Mouse (Mus musculus) mesoderm, embryonic 11.5 days (tissue): ENCODE data around the gene Asphd1.

ENCODE experiments used
- DNase-seq: peaks from one replicate; pipeline ENCODE4 v3.0.0-alpha.2; 2012; ENCODE audit warnings: low read depth, low spot score

Asphd1 gene

DNA sequence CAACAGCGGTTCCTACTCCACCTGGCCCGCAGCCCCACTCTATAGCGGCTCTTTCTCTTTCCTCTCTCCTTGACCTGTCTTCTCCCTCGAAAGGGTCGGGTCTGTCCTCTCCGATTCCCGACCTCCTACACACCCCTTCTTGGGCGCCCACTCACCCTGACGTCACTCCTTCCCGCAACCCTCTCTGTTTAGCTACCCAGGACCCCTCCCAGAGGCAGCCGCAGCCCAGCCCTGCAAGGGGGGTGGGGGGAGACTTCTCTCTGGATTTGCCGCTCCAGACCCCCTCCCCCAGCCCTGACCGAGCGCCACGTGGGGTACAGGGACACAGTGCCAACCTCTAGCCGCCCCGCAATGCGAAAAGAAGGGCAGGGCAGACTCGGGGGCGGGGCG is at the start of gene Asphd1:
Gene Asphd1, minus strand, starts transcription at position 180 of the 390 bp plus-strand sequence.
- peak; percentile 10 for DNase-seq

DNA sequence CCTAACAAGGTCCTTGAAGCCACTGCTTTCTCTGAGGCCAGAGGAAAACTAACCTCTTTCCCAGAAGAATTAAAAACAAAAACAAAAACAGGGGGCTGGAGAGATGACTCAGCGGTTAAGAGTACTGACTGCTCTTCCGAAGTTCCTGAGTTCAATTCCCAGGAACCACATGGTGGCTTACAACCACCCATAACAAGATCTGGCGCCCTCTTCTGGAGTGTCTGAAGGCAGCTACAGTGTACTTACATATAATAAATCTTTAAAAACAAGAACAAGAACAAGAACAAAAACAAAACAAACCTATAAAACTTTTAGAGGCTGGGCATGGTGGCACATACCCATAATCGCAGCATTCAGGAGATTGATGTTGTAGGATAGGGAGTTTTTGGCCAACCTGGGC is 47.1 kb upstream of the Asphd1 start:
- DNase-seq, result no peak

- no peak for DNase-seq
Measured at GRCm38 (mm10) chr7:126988816-126989215, 39.4 kb upstream of the Asphd1 start.

DNA sequence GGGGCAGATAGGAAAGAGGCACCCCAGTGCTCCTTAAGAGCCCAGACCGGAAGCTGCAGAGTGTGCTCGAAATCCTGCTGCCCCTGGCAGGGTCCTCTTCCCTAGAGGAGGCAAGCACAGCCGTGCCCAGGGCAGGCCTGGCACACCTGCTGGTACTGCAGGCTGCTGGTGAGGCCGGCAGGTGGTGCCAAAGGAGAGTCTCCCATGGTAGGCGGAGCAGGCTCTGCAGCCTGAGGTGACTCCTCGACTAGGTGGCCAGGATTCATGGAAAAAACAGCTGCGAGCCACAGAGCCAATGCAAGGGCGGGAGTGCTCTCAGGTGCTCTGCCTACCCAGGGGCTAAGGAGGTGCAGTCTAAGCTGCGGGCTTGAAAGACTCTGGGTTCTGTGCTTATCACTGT is 36.9 kb upstream of the Asphd1 start:
- DNase-seq, result no peak

- DNase-seq, result no peak
Measured at GRCm38 (mm10) chr7:126984667-126985444, 35.5 kb upstream of the Asphd1 start.

- no peak for DNase-seq
Measured at GRCm38 (mm10) chr7:126983113-126983512, 33.7 kb upstream of the Asphd1 start.

DNA sequence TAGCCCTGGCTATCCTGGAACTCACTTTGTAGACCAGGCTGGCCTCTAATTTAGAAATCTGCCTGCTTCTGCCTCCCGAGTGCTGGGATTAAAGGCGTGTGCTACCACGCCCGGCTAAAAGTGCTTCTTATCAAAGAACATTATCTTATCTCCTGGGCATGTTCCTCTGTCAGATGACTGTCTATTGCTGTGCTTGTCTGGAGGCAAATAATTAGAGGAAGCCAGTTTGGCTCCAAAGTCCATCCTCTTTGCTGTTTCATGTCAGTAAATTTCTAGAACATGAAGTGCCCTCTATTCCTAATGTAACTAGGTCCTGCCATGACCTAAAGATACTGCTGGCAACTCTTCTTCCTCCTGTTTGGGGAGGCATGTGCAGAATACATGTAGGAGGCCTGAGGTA is 32.7 kb upstream of the Asphd1 start:
- no peak for DNase-seq

DNA sequence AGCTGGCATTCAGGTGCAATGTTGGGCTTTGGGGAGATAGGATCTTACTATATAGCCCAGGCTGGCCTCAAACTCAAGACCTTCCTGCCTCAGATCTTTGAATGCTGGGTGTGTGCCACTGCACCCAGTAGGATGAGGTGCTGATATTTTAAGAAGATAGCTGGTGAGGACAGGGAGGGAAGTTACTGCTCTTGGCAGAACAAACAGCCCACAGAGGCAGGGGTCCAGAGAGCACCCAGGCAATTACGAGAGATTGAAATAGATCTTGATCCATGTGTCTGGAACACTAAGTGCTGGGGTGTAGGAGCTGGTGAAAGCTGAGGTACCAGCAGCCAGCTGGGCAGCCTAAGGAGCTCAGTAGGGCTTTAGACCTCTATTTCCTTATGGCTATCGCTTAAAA is 32.2 kb upstream of the Asphd1 start:
- no peak for DNase-seq

DNA sequence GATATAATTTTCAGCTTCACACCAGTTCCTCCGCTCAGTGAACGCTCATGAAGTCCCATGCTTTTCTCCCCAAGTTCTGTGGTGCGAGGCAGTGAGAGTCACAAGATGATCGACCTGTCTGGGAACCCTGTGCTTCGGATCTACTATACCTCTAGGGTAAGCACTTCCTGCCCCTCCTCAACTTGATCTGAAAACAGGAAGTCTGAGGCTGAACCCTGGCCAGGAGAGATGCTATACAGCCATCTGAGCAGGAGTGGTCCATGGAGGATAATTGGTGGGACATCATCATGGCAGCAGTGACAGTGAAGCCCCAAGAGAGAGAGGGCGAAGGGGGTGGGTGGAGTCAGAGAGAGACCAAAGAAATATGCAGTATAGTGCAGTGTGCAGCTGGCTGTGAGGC is 29.5 kb upstream of the Asphd1 start:
- no peak for DNase-seq

- no peak for DNase-seq
Measured at GRCm38 (mm10) chr7:126976878-126977459, 27.6 kb upstream of the Asphd1 start.

DNA sequence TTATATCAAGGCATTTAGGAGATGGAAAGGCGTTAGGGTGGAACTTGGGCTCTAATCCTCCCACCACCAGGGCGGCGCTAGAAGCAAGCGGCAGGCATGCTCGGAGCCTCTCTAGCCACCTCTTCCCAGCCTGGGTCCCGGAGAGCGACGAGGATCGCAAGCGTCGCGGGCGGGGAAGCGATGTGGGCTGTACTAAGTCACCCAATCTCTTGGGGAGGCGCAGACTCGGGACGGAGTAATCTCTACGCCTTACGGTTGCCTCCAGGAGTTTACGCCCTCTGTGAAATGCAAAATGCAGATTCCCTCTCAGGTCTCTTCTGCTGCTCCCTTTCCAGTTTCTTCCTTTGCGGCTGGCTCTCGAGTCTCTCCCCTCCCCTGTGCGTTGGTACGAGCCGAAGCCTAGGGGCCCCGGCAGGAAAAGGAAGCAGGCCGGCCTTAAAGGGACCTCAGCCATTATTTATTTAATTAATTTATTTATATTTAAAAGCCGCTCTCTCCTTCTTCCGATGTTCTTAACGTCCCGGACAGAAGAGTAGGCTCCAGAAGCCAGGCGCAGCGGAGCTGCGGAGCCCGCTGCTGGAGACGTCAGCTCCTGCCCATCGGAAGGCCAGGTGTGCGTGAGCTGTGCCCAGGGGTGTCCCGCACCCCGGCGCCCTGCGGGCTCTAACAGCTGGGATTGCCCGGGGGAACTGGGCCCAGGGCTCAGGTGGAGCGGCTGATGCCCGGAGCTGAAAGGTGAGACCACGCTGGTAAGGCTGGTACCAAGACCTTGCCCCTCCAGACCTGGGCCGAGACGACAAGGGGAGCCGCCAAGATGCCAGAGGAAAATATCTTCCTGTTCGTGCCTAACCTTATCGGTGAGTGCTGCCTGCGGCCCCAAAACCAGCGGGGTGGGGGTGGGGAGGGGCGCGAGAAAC is 26.8 kb upstream of the Asphd1 start, which contains the start of gene Cdiptos:
Gene Cdiptos, minus strand, starts transcription at position 149 of the 917 bp plus-strand sequence.
- DNase-seq, result peak; percentile 96

GRCm38 (mm10) chr7:126975893-126975949 is 26.3 kb upstream of the Asphd1 start, which contains the start of gene Cdipt:
TSS of gene Cdipt (plus strand) at chr7:126975914.
- no peak for DNase-seq

GRCm38 (mm10) chr7:126975493-126975892 is 26.1 kb upstream of the Asphd1 start:
- no peak for DNase-seq

- no peak for DNase-seq
Measured at GRCm38 (mm10) chr7:126967361-126967760, 18.0 kb upstream of the Asphd1 start.

DNA sequence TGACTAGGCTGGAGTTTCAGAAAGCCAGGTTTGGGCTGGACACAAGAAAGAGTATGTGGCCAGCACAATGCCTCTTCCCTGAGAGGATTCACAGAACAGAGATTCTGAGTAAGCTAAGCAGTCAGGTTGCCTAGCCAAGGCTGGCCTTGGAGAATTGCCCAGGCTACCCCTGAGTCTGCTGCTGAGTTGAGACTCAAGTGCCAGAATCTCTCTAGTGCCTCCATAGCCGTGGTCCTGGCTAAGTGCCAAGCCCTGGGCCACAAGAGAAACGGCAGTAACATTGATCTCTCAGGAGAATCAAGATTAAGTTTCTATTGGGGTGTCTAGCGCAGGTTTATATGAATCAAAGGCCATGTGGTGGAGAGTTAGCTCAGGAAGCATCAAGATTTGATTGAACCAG is 16.2 kb upstream of the Asphd1 start:
- no peak for DNase-seq

- DNase-seq, result no peak
Measured at GRCm38 (mm10) chr7:126963548-126964286, 14.3 kb upstream of the Asphd1 start.

DNA sequence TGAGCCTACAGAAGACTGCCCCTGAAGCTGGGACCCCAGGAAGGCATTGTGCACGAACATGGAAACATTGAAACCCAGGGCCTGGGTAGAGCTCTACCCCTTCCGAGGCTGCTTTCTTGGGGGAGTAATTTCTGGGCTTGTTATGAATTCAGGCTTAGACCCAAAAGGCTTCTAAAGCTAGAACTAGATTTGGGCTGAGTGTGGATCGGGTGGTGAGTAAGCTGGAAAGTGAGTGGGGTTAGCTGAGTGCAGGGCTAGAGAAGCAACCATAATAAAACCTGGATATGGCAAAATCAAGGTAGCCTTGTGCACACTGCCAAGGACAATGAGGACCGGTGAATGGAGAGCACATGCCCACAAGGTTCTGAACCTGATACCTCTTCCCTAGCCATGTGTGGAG is 12.6 kb upstream of the Asphd1 start:
- no peak for DNase-seq

DNA sequence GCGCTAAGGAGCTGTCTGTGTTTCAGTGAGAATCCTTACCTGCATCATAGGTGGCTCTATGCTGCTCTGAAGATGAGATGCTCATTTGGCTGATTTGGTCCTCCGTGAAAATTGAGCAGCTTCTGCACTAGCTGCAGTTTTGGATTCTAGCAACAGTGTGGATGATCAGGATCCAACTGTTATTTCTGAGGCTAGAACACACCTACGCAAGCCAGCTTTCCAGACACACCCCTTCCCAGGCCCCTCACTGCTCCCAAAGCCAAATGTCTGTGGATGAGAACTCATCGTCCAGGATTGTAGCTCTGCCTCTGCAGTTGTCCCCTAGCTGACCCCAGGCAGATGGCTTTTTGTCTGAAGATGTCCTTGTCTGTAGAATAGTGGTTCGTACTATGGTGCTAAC is 11.7 kb upstream of the Asphd1 start:
- DNase-seq, result no peak

DNA sequence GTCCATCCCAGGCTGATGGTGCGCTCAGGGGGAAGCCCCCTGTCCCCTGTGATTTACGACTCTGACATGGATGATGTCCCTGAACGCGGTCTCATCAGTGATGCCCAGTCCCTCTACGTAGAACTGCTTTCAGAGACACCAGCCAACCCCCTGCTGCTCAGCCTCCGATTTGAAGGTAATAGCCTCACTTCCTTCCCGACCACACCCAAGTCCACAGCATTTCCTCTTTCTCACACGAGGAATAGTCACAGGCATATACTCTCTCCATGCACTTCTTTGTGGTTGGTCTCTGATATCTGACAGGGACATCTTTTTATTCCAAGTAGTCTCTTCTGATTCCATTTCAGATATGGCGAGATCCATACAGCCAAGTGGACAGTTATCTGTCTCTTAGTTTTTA is 10.4 kb upstream of the Asphd1 start:
- DNase-seq, result no peak

DNA sequence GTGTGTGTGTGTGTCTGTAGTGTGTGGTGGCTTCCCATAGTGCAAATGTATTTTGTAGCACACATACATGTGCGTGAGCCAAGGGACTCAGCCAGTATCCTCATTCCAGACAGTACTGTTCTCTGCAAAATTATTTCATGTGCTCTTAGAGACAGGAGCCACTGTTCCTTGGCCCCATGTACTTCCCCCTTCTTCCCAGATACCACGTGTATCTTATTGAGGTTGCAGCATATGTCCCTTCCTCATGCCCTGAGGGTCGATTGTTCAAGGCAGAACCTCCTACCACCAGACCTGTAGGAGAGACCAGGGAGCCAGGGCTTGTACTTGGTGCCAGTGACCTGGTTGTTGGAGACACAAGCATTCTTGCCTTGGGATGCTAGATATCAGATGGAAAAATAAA is 5.7 kb upstream of the Asphd1 start:
- DNase-seq, result no peak

DNA sequence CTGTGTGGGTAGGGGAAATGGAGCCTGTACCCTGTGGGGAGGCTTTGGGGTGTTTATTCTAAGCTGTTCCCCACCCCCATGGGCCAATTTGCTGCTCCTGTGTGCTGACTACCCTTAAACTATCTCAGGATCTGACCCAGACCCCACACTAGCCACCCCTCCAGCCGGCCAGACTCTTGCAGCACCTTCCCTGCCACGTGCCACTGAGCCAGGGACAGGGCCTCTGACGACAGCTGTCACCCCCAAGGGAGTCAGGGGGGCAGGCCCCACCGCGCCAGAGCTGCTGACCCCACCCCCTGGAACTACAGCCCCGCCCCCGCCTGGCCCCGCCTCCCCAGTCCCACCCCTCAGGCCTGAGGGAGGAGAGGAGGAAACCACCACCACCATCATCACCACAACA is 3.3 kb upstream of the Asphd1 start:
- no peak for DNase-seq

DNA sequence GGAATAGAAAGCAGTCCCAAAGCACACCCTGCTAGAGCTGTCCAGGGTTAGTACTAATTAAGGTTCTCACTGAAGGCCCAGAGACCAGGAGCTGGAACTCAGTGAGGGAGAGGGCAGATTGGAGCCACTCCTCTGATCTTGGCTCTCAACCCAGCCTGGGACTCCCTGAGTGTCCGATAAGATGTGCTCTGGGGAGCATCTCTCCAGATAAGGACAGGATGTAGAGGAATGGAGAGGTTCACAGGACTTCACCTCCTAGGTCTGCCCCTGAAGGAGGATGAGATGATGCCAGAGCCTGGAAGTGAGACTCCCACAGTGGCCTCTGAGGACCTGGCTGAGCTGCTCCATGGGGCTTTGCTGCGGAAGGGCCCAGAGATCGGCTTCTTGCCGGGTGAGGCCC is 2.4 kb upstream of the Asphd1 start:
- no peak for DNase-seq
